Mouse (Mus musculus) spleen, postnatal 4 days (tissue): ENCODE measurements around the gene Rpl37.

Experiments used
- DNase-seq, 2 experiments: peaks; one replicate each; pipeline ENCODE4 v3.0.0; 2022; ENCODE audit warnings: low spot score in 2 of 2

Rpl37 gene

DNA sequence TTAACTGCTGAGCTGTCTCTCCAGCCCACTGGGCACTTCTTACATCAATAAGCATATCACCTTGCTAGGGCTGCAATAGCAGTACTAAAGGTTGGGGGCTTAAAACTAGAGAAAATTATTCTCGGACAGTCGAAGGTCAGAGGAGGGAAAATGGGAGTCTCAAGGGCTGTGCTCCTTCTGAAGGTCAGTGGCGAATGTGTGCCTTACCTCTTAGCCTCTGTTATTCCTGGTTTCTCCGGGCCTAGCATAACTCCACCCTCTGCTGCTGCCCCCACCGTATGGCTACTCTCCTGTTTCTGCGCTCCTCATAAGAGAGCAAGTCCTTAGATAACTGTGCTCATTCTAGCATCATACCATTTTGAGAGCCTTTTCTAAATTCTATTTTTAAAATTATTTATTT, 35.7 kb downstream of the Rpl37 start:
- no peak for DNase-seq

DNA sequence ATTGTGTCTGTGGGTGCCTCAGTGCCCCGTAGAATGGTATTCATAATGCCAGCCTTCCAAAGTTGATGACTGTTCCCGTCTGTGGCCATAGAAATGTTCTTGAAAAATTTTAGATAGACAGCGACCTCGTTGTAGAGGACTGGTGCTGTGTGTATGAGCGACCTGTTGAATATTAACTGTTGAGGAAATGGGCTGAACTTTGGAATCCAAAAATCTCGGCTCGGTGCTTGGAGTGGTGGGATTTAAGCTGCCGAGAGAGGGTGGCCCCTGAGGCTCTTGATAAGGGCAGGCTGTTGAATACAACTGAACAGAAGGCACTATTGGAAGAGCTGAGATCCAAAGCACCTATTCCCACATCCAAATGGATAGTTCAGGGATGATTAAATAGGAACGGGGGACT, 38.2 kb downstream of the Rpl37 start:
- no peak for DNase-seq

DNA sequence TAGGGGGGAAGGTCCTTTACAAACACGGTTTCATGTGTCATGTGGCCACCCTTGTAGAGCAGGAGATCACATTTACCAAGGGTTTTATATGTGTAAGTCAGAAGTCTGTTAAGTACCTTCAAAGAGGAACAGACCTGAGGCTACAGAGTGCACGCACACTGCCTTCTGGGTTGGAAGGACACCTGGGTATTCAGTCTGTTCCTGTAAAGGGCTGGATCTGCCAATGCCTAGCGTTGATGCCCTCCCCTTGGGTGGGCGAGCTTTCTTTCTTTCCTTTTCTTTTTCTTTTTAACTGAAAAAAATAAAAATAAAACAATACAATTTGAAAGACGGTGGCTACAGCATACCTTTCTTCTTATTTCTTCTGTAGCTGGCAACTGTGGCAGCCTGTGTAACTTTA, 38.6 kb downstream of the Rpl37 start:
- no peak for DNase-seq

DNA sequence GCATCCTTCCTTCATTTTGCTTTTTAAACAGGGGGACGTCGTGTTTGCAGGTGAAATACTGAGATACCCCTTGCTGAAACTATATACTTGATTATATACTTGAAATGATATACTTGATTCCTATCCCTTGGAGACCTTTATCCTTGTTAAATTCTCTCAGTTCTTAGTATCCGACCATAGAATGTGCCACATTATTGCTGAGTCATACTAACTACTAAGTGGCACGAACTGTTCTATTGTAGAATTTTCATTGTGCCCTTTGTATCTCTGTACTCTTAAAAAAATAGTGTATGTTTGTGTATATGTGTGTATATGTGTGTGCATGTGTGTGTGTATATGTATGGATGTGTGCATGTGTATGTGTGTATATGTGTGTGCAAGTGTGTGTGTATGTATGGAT, 39.9 kb downstream of the Rpl37 start:
- DNase-seq: no peak

DNA sequence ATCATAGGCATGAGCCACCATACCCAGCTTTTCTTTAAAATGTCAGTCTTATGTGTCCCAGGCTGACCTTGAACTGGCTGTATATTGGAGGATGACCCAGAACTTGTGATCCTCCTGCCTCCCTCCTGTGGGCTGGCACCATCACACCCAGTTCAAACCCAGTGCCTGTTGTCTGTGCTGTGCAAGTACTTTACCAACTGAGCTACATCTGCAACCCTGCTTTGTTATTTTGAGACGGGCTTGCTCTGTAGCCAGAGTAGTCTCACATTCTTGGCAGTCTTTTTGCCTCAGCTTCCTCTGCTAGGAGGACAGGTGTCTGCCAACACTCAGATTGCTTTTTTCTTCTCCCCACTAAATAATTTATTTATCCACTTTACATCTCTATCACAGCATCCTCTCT, 40.9 kb downstream of the Rpl37 start:
- DNase-seq: no peak

DNA sequence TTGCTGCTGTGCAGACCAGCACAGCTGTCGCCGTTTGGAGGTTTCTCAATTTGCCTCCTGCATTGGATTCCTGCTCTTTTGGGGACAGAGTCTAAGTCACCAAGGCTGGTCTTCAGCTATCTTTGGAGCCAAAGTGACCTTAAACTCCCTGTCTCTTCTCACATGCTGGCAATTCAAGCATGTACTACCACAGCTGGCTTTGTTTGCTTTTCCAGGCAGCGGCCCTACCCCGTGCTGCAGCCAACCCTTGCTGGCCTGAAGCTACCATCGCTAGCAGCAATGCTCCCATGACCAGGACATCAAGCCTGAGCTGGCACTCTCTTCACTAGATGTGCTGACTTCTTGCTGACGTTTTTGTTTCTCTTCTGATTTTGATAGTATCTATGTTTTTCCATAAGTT, 42.4 kb downstream of the Rpl37 start:
- no peak for DNase-seq

DNA sequence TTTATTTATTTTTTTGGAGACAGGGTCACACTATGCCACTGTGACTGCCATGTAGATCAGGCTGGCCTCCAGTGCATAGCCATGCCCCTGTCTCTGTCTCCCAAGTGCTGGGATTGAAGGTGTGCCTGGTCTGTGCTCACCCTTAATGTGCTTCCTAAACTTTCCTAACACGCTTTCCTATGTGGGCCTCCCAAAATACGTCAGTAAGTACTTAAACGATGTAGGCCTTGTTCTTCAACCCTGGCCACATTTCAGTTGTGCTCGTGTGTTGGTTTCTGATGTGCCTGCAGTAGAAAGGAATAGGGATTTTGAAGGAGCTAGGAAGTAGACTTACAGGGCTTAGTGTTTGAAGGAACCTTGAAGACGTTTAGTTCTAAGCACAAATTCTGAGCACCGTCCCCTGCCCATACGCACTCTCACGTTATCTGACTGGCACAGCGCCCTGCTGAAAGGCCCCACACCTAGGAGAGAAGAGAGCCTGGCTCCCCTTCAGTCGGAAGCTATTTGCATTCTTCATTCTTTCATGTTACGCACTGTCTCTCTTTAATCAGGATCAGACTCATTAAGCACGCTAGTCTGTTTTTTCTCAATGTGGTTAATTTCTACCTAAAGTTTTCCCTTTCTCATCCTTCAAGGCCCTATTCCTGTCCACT, 48.8 kb downstream of the Rpl37 start:
- no peak for DNase-seq
